13 mouse cellular contexts compared by ENCODE assay signal in genomic region chr1:72490801-72491200, GRCm38 (mm10). TPM values are rescaled to one million over a fixed set of nuclear protein-coding genes. Genes with fewer than 3 reads are reported as not detected.
"Had no signal": no experiment of that assay in that cellular context is flagged by ENCODE, and none has a peak within 500 bp of the region (broad histone marks: within the 10 kb centered on the region; RNA-seq: fewer than 3 reads in every experiment).

No protein-coding gene starts in this region.

- H3K36me3 ChIP-seq: limb, embryonic 13.5 days; neural tube, embryonic 15.5 days; stomach, embryonic 15.5 days had no signal

- H3K4me1 ChIP-seq: neural tube, embryonic 15.5 days; stomach, embryonic 15.5 days had no signal

- H3K27ac ChIP-seq: limb, embryonic 13.5 days; liver, embryonic 14.5 days; neural tube, embryonic 15.5 days; stomach, embryonic 15.5 days had no signal

- H3K9me3 ChIP-seq: limb, embryonic 13.5 days; neural tube, embryonic 15.5 days; stomach, embryonic 15.5 days had no signal

- H3K4me2 ChIP-seq: limb, embryonic 13.5 days; neural tube, embryonic 15.5 days; stomach, embryonic 15.5 days had no signal

- H3K9ac ChIP-seq: limb, embryonic 13.5 days; liver, embryonic 14.5 days; neural tube, embryonic 15.5 days; stomach, embryonic 15.5 days had no signal

- H3K4me3 ChIP-seq: limb, embryonic 13.5 days; myocyte; neural tube, embryonic 15.5 days; stomach, embryonic 15.5 days had no signal

- DNase-seq: left cerebral cortex, postnatal 4 days; lung, adult 18-20 months; right cerebral cortex, postnatal 14 days; thymus, adult 2 months; thymus, postnatal 25 days had no signal

- H3K27me3 ChIP-seq: limb, embryonic 13.5 days; neural tube, embryonic 15.5 days; stomach, embryonic 15.5 days had no signal

RNA-seq across cellular contexts. Expression of gene March4, which starts 45.9 kb away (rescaled TPM):
- total RNA-seq: liver, adult 2 months; megakaryocyte-erythroid progenitor cell, adult 5-6 weeks had no signal
- polyA plus RNA-seq: kidney, embryonic 14.5 days; limb, embryonic 13.5 days; liver, adult 2 months; liver, embryonic 14.5 days; thymus, adult 2 months had no signal
